Mouse (Mus musculus) layer of hippocampus, postnatal 10 days (tissue): ENCODE data around the gene Psme2b. TPM values are rescaled to one million over a fixed set of nuclear protein-coding genes. Genes with fewer than 3 reads are reported as not detected.
"Not testable (repeated sequence)": the region's sequence is repeated elsewhere in the genome, so short reads cannot be mapped to it uniquely, and the experiment has no call there.

ENCODE experiments used
- DNase-seq, 2 experiments: peaks; one replicate each; pipeline ENCODE4 v3.0.0; 2021; ENCODE audit warnings: low spot score in 2 of 2
- long read RNA-seq: library from polyadenylated mRNA; stranded (forward); transcript quantifications from one replicate; pipeline ENCODE4 v2.0.0, GENCODE M21; 2023
- total RNA-seq, 2 experiments: library from RNA; stranded (reverse); gene quantifications; 2 replicates each; pipeline ENCODE4 v1.2.3; 2021

Psme2b gene
- 1 to 10 TPM in 1 of 2 experiments, under 1 TPM in 1; 0.54 to 1.2 TPM for total RNA-seq
- long read RNA-seq, partial matches to known transcripts: 0 of 1 reads
- long read RNA-seq, other reads (novel, unspliced or antisense): 0 of 1 reads

DNA sequence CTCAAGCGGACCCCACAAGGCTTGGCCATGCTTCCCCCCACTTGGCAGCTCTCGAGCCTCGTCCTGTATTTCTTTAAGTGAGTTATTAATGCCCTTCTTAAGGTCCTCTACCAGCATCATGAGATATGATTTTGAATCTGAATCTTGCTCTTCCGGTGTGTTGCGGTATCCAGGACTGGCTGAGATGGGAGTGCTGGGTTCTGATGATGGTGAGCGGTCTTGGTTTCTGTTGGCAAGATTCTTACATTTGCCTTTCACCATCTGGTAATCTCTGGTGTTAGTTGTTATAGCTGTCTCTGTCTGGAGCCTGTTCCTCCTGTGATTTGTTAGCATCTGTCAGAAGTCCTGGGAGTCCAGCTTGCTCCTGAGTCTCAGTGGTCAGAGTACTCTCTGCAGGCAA lies at the start of gene Psme2b:
Gene Psme2b (minus strand): TSS at position 101 of the 400 bp plus-strand sequence.
- DNase-seq: not testable (repeated sequence)

- not testable (repeated sequence) for DNase-seq
Measured at GRCm38 (mm10) chr11:48994018-48994417, 48.0 kb upstream of the Psme2b start, which contains the start of gene Tgtp1. Tgtp1 (minus strand) TSS chr11:48994172.

GRCm38 (mm10) chr11:48993296-48993695 lies 47.3 kb upstream of the Psme2b start:
- not testable (repeated sequence) for DNase-seq

DNA sequence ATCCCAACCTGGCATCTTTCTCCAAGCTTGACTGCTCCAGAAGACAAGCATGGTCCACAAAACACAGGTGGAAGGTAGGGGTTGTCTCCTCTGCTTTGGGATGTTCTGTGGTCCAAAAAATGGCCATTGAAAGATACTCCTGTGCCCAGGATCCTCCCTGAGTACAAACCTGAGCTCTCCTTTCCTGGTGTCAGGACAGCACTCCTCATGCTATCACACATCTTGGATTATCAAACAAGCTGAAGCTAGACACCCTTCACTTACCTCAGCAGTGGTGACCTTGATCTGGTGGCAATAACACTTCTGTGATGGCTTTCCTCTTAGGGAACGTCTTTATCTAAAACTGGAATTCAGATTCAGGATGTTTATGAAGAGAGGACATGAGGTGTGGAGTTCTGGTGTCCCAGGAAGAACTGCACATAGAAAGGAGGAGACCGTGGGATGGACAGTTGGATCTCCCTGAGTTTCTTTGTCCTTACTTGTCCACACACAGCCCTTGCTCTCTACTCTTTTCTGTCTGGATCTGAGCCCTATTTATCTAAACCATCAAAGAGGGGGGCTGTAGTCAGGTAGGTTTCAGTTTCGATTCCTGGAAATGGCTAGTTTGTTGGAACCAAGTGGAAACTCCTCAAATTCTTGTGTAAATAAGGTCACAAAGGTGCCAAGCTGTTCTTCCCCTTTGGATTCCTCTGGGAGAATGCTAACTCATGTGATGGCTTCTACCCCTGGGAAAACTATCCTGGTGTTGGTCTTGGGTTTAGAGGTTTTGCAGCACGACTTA lies 45.9 kb upstream of the Psme2b start, which contains the start of gene Gm12185:
Gene Gm12185 (minus strand): TSS at position 487 of the 781 bp plus-strand sequence.
- not testable (repeated sequence) for DNase-seq

- DNase-seq: not testable (repeated sequence)
Measured at GRCm38 (mm10) chr11:48989981-48990380, 44.0 kb upstream of the Psme2b start.

DNA sequence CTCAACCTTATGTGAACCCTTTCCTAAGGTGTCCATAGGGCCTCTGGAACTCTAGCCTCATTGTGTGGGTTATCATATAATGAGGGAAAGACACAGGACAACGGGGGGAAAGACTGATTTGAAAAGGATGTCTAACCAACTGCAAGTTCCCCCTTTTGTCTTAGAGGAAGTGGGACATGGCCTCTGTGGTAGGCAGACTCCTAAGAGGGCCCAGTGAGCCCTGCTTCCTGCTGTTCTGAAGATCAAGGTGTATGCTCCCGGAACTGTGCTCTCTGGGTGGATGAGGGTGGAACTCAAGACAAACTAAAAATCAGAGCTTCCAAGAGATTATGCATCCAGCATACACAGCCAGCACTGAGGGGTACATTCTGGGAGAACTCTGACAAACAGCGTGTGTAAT lies 42.2 kb upstream of the Psme2b start:
- DNase-seq: not testable (repeated sequence)

GRCm38 (mm10) chr11:48982848-48983247 lies 36.9 kb upstream of the Psme2b start:
- DNase-seq: not testable (repeated sequence)

DNA sequence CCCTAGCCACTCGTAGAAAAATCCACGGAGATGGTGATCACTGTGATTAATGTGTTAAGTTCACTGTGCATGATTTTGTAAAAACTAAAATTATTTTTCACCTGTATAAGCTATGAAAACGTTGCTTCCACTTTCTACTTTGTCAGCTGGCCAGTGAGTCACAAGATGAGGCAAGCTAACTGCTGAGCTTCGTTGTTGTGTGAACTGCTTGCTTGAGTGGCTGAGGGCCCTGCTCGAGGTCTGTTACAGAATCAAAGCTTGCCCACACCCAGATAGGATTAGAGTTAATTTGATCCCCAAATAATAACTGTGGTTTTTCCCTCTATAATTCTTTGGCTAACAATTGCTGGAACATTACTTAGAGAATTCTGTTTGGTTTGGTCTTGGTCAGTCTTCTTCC lies 34.1 kb upstream of the Psme2b start:
- not testable (repeated sequence) for DNase-seq

DNA sequence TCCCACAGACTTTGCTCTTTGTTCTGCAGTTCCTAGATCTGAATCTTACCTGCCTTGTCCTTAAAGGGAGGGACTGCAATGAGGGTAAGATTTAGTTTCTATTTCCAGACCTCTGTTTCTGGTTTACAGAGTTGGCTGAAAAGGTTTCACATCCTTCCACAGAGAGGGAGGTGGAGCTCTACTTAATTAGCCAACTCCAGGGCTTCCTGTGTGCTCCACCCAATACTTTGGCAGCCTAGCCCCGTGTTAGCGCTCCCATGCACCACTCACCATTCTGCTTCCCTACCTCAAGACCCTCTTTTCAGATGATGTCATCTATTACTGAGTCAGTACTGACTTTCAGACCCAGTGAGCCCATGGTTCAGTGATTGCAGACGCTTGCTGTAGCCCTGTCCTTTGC lies 33.3 kb upstream of the Psme2b start, which contains the start of gene 9930111J21Rik1:
Gene 9930111J21Rik1 (minus strand): TSS at position 148 of the 400 bp plus-strand sequence.
- DNase-seq: not testable (repeated sequence)

DNA sequence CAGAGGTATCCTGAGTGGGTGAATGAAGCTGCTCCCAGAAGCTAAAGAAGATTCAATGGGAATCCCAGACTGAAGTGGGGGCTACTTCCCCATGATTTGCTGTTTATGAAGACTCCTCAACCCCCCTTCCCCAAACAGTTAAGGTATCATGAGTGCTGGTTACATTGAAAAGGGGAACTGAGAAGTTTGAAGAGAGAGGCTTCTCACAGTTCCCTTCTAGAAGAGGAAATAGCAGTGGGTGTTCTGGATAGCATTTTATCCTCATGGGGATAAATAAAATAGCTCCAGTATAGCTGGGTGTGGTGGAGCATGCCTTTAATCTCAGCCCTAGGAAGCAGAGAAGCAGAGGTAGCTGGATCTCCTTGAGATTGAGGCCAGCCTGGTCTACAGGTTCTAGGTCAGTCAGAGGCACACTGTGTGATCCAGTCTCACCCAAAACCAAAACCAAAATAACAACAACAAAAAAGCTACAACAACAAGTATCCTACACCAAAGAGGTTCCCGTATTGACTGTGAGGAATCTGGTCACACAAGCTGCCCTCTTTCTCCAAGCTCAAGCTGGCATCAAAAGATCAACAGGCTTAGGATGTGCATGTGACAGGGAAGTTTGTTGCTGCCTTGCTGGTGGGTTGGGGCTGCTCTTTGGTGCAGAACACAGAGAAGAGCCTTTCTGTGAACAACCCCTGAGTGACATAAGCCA lies 32.4 kb upstream of the Psme2b start, which contains the start of gene Olfr56:
Gene Olfr56 (plus strand): TSS at position 650 of the 700 bp plus-strand sequence.
- not testable (repeated sequence) for DNase-seq

- DNase-seq: not testable (repeated sequence)
Measured at GRCm38 (mm10) chr11:48974686-48975085, 28.7 kb upstream of the Psme2b start.

DNA sequence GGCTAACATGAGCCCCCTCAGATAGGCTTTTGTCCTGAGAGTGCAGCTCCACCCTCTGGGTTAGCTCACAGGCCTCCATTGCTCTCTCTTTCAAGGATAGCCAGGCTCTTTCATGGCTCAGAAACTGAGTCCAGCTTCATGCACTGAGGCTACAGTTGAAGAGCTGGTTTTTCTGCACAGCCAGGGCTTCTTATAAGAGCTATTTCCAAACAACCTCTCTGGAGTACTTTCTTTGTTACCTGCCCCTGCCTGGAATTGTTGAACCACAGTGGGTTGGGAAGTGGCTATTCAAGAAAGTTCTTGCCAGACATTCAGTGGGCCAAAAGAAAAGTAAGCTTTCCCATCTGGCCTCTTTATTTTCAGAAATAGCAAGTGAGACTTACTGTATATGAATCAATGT lies 6.7 kb downstream of the Psme2b start:
- not testable (repeated sequence) for DNase-seq

DNA sequence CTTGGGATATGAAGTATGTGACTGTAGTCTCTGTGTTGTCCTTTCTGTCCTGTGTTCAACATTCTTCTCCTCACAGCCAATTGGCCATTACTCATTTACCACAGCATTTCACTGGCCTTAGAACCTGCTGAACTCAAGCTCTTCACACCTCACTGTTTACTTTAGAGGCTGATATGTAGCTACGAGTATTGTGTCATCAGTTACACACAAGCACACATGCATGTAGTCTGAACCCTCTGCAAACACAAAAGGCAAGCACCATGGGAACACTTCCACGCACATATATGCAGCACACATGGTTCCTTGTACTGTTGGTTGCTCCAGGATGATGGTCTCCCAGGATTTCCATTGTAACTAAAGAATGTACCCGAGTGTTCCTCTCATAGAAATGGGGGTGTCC lies 10.7 kb downstream of the Psme2b start:
- DNase-seq: not testable (repeated sequence)

DNA sequence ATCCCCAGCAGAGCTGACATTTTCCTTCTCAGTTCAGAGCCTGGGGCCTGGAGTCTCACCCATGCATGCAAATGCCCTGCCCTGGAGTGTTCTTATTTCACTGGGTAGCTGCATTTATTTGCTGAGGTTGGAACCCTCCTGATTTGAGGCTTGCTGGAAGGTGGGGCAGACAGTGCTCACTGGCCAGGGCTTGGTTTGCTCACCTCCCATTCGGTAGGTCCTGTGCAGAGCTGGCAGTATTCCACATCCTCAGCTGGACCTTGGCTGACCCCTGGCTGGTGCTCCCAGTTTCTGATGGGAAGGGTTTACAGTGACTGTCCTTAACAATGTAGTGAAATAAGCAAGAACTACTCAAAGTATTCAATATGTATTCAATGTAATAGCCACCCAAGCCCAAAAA lies 12.1 kb downstream of the Psme2b start:
- DNase-seq: not testable (repeated sequence)

DNA sequence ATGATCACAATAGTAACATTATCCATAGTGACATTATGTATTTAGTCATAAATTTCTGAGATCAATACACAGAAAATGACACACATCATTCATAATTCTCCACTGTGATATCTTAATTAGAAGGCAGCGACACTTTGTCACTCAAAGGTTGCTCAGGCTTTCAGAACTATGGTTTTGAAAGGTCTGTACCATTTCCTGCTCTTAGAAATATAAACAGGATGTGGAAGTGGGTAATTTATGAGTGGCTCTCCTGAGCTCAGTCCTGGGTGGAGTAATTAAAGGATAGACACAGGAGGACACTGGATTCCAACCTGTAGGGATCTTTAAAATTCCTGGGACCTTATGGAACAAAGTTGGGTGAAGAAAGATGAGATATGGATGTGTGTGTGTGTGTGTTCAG lies 12.6 kb downstream of the Psme2b start:
- DNase-seq: not testable (repeated sequence)

- DNase-seq: not testable (repeated sequence)
Measured at GRCm38 (mm10) chr11:48928068-48928467, 17.9 kb downstream of the Psme2b start.

DNA sequence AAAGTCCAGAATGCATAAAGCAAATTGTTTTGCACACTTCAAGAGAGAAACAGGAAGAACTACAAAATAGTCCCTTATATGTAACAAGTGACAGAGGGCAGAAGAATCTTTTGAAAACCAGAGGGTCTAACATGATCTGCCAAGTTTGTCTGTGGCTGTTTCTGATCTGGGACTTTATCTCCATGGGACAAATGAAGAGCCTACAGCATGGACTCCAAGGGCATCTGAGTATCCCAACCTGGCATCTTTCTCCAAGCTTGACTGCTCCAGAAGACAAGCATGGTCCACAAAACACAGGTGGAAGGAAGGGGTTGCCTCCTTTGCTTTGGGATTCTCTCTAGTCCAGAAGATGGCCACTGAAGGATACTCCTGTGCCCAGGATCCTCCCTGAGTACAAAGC lies 19.6 kb downstream of the Psme2b start:
- DNase-seq: not testable (repeated sequence)

DNA sequence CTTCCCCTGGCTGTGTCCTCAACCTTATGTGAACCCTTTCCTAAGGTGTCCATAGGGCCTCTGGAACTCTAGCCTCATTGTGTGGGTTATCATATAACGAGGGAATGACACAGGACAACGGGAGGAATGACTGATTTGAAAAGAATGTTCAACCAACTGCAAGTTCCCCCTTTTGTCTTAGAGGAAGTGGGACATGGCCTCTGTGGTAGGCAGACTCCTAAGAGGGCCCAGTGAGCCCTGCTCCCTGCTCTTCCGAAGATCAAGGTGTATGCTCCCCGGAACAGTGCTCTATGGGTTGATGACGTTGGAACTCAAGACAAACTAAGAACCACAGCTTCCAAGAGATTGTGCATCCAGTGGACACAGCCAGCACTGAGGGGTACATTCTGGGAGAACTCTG lies 22.2 kb downstream of the Psme2b start:
- DNase-seq: not testable (repeated sequence)

DNA sequence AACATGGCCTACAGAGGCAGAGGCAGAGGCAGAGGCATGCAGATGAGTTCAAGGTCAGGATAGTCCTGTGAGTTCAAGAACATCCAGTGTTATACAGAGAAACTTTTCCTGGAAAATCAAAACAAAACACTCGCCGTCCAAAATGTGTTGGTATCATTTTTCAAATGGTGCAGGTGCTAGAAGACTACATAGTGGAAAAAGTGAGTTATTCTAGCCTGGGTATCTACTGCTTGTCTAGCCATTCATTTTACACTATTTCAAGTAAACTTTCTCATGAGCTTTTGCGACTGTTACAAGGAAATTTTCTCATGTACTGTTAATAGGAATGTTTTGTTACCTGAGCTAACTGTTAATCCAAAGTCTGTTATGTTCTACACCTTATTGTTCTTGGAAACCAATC lies 27.6 kb downstream of the Psme2b start:
- no peak for DNase-seq

- no peak for DNase-seq
Measured at GRCm38 (mm10) chr11:48913611-48914010, 32.4 kb downstream of the Psme2b start.

GRCm38 (mm10) chr11:48908459-48908858 lies 37.5 kb downstream of the Psme2b start:
- no peak for DNase-seq

- DNase-seq: no peak
Measured at GRCm38 (mm10) chr11:48902021-48902420, 44.0 kb downstream of the Psme2b start, which contains the start of gene Gm5431. Gm5431 (minus strand) TSS chr11:48902214.
